Mouse (Mus musculus): ENCODE results near the gene Ninj1.

DNA sequence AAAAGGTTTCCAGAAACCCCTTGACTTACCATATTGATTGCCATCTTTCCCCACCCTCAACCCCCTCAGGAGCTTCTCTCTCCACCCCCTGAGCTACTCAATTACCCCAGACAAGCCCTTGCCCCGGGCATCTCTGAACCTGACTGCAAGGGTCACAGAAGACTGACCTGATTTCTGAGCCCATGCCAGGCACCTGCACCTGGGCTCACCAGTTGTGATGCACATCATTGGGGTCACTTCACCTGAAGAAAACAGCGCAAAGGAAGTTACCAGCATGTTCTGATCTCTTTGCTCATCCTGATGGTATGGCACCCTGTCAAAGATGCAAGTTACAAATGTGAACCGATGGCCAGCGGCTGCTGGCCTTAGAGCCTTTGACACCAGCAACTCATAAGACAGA, 38.6 kb upstream of the Ninj1 start:
- TF ChIP-seq POLR2A (IDR thresholded peaks at IDR 0.05; ENCODE audit: insufficient read length, low read depth) (no peak), TCF12 (IDR thresholded peaks at IDR 0.05; ENCODE audit: insufficient read depth, poor library complexity, severe bottlenecking) (no peak), E2F4 (IDR thresholded peaks at IDR 0.05; ENCODE audit: insufficient read depth) (no peak), USF1 (IDR thresholded peaks at IDR 0.05; ENCODE audit: low read depth) (no peak), MAX (IDR thresholded peaks at IDR 0.05; ENCODE audit: low read depth) (no peak), POLR2AphosphoS2 (IDR thresholded peaks at IDR 0.05; ENCODE audit: insufficient read length, low read depth) (no peak), SRF (IDR thresholded peaks at IDR 0.05; ENCODE audit: control insufficient read depth, insufficient read length, low read depth) (no peak), CEBPB (IDR thresholded peaks at IDR 0.05; ENCODE audit: insufficient read depth, poor library complexity, severe bottlenecking) (no peak), MYOG (IDR thresholded peaks at IDR 0.05; ENCODE audit: control insufficient read depth in 1 of 3, insufficient read depth in 1 of 3, insufficient read length in 2 of 3, low read depth in 2 of 3) (no peak)
